Mouse (Mus musculus) kidney, postnatal 25 days (tissue): ENCODE data around the gene Tspan14.
A peak's percentile ranks its signal among the peaks of the same experiment; 100 is the strongest.

Source experiments
- DNase-seq, 2 experiments: peaks; one replicate each; pipeline ENCODE4 v3.0.0; 2021; ENCODE audit warnings: mixed read lengths in 2 of 2

Gene Tspan14

DNA sequence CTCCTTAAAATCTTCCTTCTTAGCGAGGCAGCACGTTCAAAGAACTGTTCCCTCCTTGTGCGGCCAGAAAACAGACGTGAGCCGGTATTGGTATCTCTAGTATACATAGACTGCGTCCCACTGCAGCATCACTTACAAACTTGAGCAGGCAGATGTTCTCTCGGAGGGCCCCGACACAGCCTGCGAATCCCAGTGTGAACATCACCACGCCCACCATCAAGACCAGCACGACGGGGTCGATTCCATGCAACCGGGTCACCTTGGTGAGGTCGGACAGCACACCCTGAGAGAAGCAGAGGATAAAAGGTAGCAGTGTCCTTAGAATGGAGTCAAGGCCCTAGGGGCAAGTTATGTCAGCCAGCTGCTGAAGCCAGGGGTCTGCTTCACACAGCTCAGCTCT is 49.9 kb downstream of the Tspan14 start:
- DNase-seq, result no peak

DNA sequence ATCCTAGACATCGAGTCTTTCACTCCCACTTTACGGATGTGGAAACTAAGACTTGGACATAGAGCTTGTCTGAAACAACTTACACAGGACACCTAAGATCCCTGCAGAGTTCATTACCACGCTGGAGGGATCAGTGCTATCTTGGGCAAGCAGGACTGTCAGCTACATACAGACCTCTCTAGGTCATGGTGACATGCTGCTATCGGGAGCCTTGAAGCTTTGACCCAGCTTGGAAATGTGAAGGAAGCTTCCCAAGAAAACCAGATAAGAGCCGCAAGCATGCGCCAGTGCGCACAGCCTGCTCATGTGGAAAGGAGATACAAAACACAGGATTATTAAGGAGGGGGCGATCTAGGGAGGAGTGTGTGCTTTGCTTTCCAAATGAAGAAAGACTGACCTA is 50.8 kb downstream of the Tspan14 start:
- no peak for DNase-seq

DNA sequence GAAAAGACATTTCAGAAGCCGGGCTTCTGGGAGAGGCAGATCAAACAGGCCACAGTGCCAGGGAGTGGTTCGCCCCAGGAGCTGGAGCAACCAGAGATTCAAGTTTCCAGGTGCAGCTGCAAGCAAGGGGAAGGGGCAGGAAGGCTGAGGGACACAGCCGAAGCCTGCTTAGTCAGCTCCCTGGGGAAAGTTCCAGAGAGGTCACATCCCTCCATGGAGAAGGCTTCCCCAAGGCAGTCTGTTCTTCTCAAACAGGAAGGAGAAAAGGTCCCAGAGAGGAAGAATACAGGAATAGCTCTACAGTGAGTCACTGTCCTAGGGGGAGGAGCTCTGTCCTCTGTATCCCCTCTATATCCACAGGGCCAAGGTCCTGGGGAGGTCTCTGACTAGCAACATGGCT is 51.9 kb downstream of the Tspan14 start:
- peak; percentile 65 to 84 for DNase-seq

GRCm38 (mm10) chr14:40913709-40914108 is 52.9 kb downstream of the Tspan14 start:
- DNase-seq, result no peak

DNA sequence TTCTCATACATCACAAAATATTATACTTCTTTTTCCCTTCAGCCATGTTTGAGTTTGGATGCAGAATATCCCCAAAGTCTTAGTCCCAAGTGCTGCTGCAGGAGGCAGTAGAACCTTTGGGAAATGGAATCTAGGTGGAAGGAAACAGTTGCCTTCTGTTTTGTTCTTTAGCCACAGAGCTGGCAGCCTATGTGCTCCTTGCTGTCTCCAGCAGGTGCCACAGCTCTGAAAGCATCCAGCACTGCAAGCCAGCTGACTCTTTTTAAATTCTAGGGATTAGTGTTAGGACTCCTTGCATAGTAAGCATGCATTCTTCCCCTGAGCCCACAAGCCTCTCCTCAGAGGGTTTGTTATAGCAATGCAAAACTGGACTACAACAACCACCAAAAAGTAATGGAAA is 55.1 kb downstream of the Tspan14 start:
- DNase-seq, result no peak

DNA sequence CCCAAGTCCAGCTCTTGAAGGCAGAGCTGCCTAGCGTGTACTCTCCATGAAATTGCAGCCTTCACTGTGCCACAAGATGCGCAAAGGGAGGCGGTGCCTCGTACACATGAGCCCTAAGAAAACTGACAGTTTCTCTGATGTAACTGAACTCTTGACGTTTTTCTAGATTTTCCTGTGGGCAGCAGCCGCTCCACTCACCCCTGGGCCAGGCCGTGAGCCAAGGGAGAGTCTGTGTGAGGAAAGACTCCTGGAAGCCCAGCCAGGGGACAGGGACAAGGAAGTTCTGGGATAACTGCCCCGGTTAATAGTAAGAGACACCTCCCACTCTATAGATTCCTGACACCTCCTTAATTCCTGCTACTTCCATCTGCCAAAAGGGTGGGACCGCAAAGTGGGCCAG is 57.8 kb downstream of the Tspan14 start:
- peak in 1 of 2 experiments; percentile 37 for DNase-seq

- no peak for DNase-seq
Measured at GRCm38 (mm10) chr14:40906770-40907169, 59.8 kb downstream of the Tspan14 start.

GRCm38 (mm10) chr14:40905813-40906212 is 60.8 kb downstream of the Tspan14 start:
- DNase-seq, result peak in 1 of 2 experiments; percentile 53

DNA sequence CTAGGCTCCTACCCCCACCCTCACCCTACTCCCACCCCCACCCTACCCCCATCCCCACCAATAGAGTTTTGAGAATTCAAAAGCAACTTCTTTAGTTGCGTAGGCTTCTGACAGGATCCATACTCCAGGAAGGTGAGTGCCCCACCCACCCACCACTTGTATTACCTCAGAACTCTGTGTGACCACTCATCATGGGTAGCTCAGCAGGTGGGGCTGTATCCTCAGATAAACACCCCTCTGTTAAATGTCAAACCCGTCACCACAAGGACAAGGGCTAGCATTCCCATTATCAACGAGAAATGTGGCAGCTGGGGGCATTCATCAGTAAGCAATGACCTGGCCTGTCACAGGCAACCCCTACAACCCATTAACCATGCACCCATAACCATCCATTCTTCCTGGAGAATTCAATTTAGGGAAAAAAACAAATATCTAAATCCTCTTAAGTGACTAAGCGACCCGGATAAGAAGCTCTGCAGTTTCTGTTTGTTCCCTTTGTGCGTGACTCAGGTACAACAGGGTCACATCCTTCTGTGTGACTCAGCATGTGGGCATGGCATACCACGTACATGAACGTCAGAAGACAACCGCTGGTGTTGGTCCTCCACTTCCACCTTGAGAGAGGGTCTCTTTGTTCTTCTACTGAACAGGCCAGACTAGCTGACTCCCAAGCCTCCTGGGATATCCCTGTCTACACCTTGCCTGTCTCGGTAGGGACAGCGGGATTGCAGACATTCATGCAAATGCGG is 64.1 kb downstream of the Tspan14 start:
- no peak for DNase-seq

DNA sequence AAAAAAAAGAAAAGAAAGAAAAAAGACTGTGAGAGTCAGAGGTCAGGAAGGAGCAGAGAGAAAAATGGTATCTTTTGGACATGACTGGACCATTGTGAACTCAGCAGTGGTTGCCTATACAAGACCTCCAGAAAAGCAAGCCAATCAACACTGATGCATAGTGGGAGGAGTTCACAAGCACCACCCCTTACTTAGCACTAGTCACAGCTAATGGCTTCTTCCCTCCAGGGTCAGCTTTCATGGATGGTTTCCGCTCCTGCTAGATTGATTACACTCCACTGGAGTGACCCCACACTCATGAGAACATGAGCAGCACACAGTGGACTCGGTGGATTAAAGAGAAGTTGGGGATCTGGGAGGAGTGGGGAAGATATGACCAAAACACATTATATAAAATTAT is 66.3 kb downstream of the Tspan14 start:
- DNase-seq, result no peak

- no peak for DNase-seq
Measured at GRCm38 (mm10) chr14:40897916-40898315, 68.7 kb downstream of the Tspan14 start.

- no peak for DNase-seq
Measured at GRCm38 (mm10) chr14:40895681-40896080, 70.9 kb downstream of the Tspan14 start.

DNA sequence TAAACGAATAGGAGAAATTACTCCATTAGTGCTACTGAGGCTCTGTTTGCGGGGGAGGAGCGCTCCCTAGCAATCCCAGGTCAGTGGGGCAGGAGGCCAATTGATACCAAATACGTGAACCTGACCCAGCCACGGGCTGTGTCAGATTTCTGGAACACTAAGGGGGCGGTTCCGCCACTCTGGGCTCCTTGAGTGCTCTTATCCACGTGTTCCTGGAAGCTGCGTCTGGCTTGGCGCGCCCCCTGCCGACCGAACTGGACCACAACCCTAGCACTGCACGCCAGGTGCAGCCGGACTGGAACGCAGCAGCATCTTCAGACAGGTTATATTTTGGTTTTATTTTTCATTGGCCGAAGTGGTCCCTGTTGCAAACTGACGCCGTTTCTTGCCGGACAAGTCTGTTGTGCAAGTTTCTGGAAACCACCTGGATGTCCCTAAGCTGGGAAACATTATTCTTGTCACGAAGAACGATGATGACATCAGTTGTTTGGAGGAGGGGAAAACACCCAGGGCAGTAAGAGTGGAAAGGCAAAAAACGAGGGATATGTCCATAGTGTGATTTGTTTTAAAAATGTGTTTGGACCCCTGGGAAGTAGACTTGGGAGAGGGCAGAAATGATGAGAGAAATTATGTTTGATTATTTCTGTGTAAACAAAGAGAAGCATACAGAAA is 71.9 kb downstream of the Tspan14 start:
- peak; percentile 85 for DNase-seq

- DNase-seq, result no peak
Measured at GRCm38 (mm10) chr14:40893884-40894283, 72.7 kb downstream of the Tspan14 start.

GRCm38 (mm10) chr14:40893196-40893595 is 73.4 kb downstream of the Tspan14 start, which contains the start of gene Sh2d4b:
TSS of gene Sh2d4b (minus strand) at chr14:40893266.
- no peak for DNase-seq

DNA sequence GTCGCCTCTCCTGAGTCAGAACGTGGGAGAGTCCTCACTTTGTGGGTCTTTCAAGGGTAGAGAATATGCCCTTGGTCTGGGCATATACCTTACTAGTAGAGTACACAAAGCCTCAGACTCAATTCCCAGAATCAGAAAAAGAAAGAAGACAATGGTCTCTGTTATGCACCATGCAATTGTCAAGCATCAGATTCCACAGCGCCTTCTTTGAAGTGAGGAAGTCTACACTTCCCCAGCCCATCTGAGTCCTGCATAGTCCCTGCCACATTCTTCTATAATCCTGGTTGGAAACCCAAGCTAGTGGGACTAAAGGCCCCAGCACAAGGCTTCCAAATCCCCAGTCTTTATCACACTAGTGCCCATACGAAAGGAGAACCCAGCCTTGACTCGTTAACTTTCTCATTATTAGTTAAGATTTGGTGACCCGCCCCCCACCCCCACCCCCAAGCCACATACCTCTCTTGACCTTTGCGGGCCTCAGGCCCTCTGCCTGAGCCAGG is 74.2 kb downstream of the Tspan14 start:
- no peak for DNase-seq

GRCm38 (mm10) chr14:40891506-40891905 is 75.1 kb downstream of the Tspan14 start:
- no peak for DNase-seq

DNA sequence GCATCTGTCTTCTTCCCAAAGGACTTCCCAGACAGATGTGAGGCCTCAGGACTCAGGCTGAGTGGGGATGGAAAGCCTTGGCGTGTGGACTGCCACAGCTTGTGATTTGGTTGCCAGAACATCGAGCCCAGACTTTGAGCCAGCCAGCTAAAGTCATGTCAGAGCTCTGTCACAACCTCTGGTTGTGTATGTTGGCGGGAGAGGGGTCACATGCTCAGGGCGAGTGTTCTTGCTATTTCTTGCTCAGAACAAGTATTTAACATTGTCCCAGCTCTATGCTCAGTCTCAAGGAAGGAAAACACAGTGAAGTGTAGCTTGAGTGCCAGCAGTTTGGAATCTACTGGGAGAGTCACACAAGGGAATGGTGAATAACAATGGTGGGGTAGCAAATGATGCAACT is 76.9 kb downstream of the Tspan14 start:
- no peak for DNase-seq

GRCm38 (mm10) chr14:40889181-40889580 is 77.4 kb downstream of the Tspan14 start:
- no peak for DNase-seq

DNA sequence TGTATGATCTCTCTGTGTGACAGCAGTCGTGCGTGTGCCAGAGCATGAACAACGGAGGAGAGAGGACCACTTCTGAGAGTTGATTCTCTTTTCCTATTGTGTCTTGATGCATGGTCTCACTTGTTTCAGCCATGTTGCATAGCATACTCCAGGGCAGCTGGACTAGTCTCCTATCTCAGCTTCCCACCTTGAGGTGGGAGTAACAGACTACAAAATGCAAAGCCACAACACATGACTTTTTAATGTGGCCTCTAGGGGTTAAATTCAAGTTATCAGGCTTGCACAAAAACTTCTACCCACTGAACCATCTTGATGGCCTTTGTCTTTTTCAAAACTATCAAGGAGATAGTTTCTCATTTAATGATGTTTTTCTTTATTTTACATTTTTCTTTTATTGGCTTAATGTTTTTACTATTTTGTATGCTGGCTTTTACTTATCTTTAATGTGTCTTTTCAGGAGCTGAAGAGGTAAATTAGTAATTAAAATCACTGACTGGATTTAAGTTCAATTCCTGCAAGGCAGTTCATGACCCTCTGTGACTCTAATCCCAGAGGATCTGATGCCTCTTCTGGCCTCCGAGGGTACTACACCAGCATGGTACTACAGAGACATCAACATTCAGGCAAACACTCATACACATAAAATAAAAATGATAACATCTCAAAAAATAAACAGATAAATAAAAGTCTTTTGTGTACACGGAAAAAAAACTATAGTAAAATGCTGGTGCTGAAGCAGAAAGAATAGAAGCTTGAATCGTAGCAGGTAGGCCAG is 80.0 kb downstream of the Tspan14 start:
- DNase-seq, result peak in 1 of 2 experiments; percentile 71

GRCm38 (mm10) chr14:40885752-40886151 is 80.9 kb downstream of the Tspan14 start:
- no peak for DNase-seq

DNA sequence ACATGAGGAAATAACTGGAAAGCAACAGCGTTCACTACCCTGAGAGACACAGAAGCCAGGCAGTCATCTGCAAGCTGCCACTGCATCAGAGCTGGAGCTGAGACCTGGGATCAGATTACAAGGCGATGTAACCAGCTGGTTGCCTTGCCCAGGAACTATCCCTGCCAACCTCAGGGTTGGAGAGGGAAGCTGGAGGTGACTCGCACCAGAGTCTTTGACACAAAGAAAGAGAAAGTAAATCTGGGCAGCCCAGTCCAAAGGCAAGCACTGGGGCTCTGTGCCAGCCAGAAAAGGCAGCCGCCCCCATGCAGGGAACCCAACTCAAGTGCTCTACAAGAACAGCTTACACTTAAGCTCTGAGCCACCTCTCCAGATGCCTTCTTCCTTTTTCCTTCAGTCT is 81.4 kb downstream of the Tspan14 start:
- DNase-seq, result no peak

DNA sequence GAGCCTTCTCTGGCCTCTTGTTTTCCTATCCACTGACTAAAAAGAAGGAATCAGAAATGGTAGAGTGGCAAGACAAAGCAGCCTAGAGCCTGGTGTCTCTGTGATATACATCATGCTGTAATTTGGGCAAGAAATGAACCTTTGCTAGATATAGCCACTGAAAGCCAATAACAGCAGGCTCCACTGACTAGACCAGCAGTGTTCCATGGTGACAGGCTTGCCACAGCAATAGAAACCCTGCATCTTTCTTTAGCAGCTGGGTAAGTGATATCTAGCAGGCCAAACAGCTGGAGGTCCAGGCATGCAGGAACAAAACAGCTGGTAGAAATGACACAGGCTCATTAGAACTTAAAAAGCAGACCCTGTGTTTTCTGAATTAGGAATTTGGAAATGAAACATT is 92.0 kb downstream of the Tspan14 start:
- DNase-seq, result no peak
